Mouse (Mus musculus): ENCODE measurements around the gene Atp8a1.

The Atp8a1 gene

GRCm38 (mm10) chr5:67758126-67758525 lies 89.1 kb downstream of the Atp8a1 start:
- DNase-seq: no peak

- peak; percentile 67 for DNase-seq
Measured at GRCm38 (mm10) chr5:67756138-67756537, 91.1 kb downstream of the Atp8a1 start.

- no peak for DNase-seq
Measured at GRCm38 (mm10) chr5:67753057-67753456, 94.2 kb downstream of the Atp8a1 start.

- no peak for DNase-seq
Measured at GRCm38 (mm10) chr5:67752629-67753028, 94.6 kb downstream of the Atp8a1 start.

GRCm38 (mm10) chr5:67752007-67752406 lies 95.2 kb downstream of the Atp8a1 start:
- DNase-seq: peak; percentile 56

GRCm38 (mm10) chr5:67739261-67739660 lies 108.0 kb downstream of the Atp8a1 start:
- DNase-seq: no peak

- DNase-seq: no peak
Measured at GRCm38 (mm10) chr5:67738133-67738532, 109.1 kb downstream of the Atp8a1 start.

GRCm38 (mm10) chr5:67735771-67736170 lies 111.5 kb downstream of the Atp8a1 start:
- DNase-seq: no peak

GRCm38 (mm10) chr5:67733551-67734258 lies 113.5 kb downstream of the Atp8a1 start:
- DNase-seq: no peak

- DNase-seq: no peak
Measured at GRCm38 (mm10) chr5:67733150-67733549, 114.1 kb downstream of the Atp8a1 start.

- DNase-seq: peak; percentile 48
Measured at GRCm38 (mm10) chr5:67727755-67728154, 119.5 kb downstream of the Atp8a1 start.

- no peak for DNase-seq
Measured at GRCm38 (mm10) chr5:67726810-67727209, 120.4 kb downstream of the Atp8a1 start.

GRCm38 (mm10) chr5:67701641-67702040 lies 145.6 kb downstream of the Atp8a1 start:
- DNase-seq: no peak

- no peak for DNase-seq
Measured at GRCm38 (mm10) chr5:67699418-67699817, 147.8 kb downstream of the Atp8a1 start.

GRCm38 (mm10) chr5:67698176-67698575 lies 149.1 kb downstream of the Atp8a1 start:
- no peak for DNase-seq

- peak; percentile 60 for DNase-seq
Measured at GRCm38 (mm10) chr5:67696741-67697596, 150.3 kb downstream of the Atp8a1 start.

GRCm38 (mm10) chr5:67695055-67695710 lies 152.1 kb downstream of the Atp8a1 start:
- DNase-seq: no peak

GRCm38 (mm10) chr5:67690336-67690735 lies 156.9 kb downstream of the Atp8a1 start:
- no peak for DNase-seq

- no peak for DNase-seq
Measured at GRCm38 (mm10) chr5:67688001-67688400, 159.2 kb downstream of the Atp8a1 start.

- no peak for DNase-seq
Measured at GRCm38 (mm10) chr5:67685906-67686305, 161.3 kb downstream of the Atp8a1 start.

GRCm38 (mm10) chr5:67685461-67685860 lies 161.8 kb downstream of the Atp8a1 start:
- no peak for DNase-seq

GRCm38 (mm10) chr5:67678819-67679218 lies 168.4 kb downstream of the Atp8a1 start:
- no peak for DNase-seq

GRCm38 (mm10) chr5:67673008-67673407 lies 174.2 kb downstream of the Atp8a1 start:
- DNase-seq: no peak

- DNase-seq: no peak
Measured at GRCm38 (mm10) chr5:67670158-67670557, 177.1 kb downstream of the Atp8a1 start.
